Mouse (Mus musculus) adrenal gland, adult (tissue): ENCODE measurements at regions not wholly inside any gene's neighbourhood (a gene's known extent, or its start where the extent isn't known, plus 50 kb on each side); places are given as distances from the start of the nearest gene placed in this dataset.

ENCODE experiments used
- DNase-seq, 2 experiments: peaks; one replicate each; pipeline ENCODE4 v3.0.0; 2022 to 2023; ENCODE audit warnings: low spot score in 1 of 2; ENCODE audit not compliant: inconsistent age in 2 of 2

GRCm38 (mm10) chr1:136777263-136777980, 152.7 kb downstream of the Zfp281 start:
- no peak for DNase-seq

GRCm38 (mm10) chr1:136779384-136779783, 154.7 kb downstream of the Zfp281 start:
- no peak for DNase-seq

- peak; percentile 46 to 67 for DNase-seq
Measured at GRCm38 (mm10) chr1:136781561-136782025, 156.9 kb downstream of the Zfp281 start.

DNA sequence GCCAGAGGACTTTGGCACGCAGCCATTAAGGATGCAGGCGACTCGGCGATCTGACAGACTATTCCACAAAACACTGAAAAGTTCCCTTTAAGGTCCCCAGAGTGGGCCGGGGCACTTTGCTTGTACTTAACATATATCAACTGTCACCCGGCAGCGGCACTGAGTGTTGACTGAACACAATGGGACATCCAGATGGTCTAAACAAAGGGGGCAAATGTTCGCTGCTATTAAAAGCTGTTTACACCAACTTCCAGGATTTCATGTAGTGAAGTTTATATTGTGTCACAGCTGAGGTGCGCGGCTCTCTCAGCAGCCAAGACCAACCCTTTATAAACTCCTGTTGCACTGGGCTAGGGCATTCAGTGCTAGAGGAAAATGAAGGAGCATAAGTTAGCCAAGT, 157.6 kb downstream of the Zfp281 start:
- DNase-seq, result peak; percentile 8 to 43

DNA sequence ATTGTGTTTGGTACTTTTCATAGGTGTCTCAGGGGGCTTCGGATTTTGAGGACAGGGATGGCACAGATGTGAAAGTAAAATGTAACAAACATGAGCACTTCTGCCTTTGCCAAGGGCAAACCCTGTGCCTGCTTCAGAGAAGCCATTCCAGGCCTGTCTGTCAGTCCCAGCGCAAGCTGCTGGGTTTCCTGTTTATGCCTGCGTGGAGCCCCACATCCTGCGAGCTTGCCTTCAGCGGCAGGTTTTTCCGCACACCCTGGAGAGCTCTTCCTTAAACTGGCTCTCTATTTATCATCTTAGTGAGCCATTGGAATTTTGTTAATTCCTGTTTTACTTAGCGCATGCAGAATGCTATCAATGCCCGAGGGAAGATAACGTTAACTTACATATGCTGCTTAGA, 159.5 kb downstream of the Zfp281 start:
- DNase-seq, result peak in 1 of 2 experiments; percentile 11

GRCm38 (mm10) chr1:136788979-136789513, 164.3 kb downstream of the Zfp281 start:
- no peak for DNase-seq

DNA sequence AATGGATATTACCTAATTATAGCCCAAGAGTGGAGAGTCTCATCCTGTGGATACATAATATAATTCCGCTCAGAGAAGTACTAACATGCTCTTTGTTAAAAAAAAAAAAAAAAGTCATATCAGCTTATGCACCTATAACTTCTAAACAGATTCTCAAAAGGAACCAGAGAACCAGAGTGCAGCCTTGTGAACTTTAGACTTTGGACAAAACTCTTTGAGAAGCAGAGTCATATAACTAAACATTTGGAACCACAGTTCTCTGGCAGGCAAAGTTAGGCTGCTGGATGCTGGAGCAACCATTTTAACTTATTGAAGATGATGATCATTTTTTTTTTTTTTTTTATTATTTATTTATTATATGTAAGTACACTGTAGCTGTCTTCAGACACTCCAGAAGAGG, 166.9 kb downstream of the Zfp281 start:
- no peak for DNase-seq
